Mouse (Mus musculus) liver, embryonic 13.5 days (tissue): ENCODE measurements around the gene Nutm1. TPM values are rescaled to one million over a fixed set of nuclear protein-coding genes. Genes with fewer than 3 reads are reported as not detected.

ENCODE experiments used
- ATAC-seq: fragments of 200-750 bp; cut with Nextera tagmentation; 2 replicates; pipeline ENCODE4 v1.8.0; 2017; ENCODE audit warnings: low read depth, mild to moderate bottlenecking, moderate number of reproducible peaks, moderate library complexity
- DNase-seq: peaks from one replicate; pipeline ENCODE4 v3.0.0; 2022
- H3K27ac ChIP-seq: fragments of 300-500 bp; sonication (generic); 2 replicates; pipeline ENCODE4 v1.5.1; 2015; ENCODE audit warnings: moderate library complexity, mild to moderate bottlenecking, inconsistent platforms
- H3K27me3 ChIP-seq: fragments of 300-500 bp; sonication (generic); 2 replicates; pipeline ENCODE4 v1.6.1; 2015; ENCODE audit warnings: mild to moderate bottlenecking, inconsistent platforms
- H3K36me3 ChIP-seq: fragments of 300-500 bp; sonication (generic); 2 replicates; pipeline ENCODE4 v1.6.1; 2015; ENCODE audit warnings: mild to moderate bottlenecking, inconsistent platforms
- H3K4me1 ChIP-seq: fragments of 300-500 bp; sonication (generic); replicated peaks from 2 replicates; pipeline ENCODE4 v1.6.1; 2015; ENCODE audit warnings: inconsistent platforms
- H3K4me2 ChIP-seq: fragments of 300-500 bp; sonication (generic); 2 replicates; pipeline ENCODE4 v1.6.1; 2015; ENCODE audit warnings: inconsistent platforms, mild to moderate bottlenecking, moderate library complexity
- H3K4me3 ChIP-seq: fragments of 300-500 bp; sonication (generic); replicated peaks from 2 replicates; pipeline ENCODE4 v1.5.1; 2015; ENCODE audit warnings: mild to moderate bottlenecking, inconsistent platforms
- H3K9ac ChIP-seq: fragments of 300-500 bp; sonication (generic); 2 replicates; pipeline ENCODE4 v1.6.1; 2015; ENCODE audit warnings: mild to moderate bottlenecking, inconsistent platforms
- H3K9me3 ChIP-seq: fragments of 300-500 bp; sonication (generic); replicated peaks from 2 replicates; pipeline ENCODE4 v1.6.1; 2016; ENCODE audit warnings: inconsistent platforms
- WGBS: fragments of 180-500 bp; shearing (Covaris S2); methylation state at CpG from one replicate; pipeline ENCODE4 v1.1.7; 2015; ENCODE audit not compliant: insufficient replicate concordance; 5-methylcytosine and 5-hydroxymethylcytosine counted together
- polyA plus RNA-seq: library from polyadenylated mRNA; unstranded; fragments of >200 nt; fragmentation: Nextera tagmentation; extraction: Ambion mirVana; gene quantifications from 2 replicates; pipeline ENCODE4 v1.2.1, GENCODE M21; 2015

Gene Nutm1
- polyA plus RNA-seq, 1 experiment from 2014 or later, result not detected

DNA sequence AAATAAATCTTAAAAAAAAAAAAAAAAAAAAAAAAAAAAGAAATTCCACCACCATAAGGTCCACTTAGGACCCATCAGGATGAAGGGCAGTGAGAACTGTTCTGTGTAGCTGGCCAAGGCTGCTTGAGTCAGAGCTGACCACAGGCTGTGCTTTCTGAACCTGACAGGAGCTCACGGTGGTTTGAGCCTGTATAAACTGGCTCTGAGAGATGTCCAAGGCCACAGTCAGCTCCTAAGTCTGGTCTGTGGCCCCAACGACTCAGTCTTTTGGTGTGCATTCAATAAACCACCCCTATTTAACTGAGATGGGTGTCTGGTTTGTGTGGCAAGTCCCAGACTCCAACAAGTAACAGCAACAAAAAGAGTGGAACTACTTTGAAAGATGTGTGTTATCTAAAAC lies 22.5 kb downstream of the Nutm1 start:
- no peak for ATAC-seq
- Histone ChIP-seq H3K27ac (no peak overlapping the region), H3K27me3 (peaks cover 13% of the 10 kb centered on the region), H3K36me3 (no peaks in the 10 kb centered on the region), H3K4me1 (peaks cover 24% of the 10 kb centered on the region), H3K4me2 (no peak overlapping the region), H3K9ac (no peak overlapping the region), H3K9me3 (no peaks in the 10 kb centered on the region), H3K4me3 (no peak overlapping the region)
- WGBS, result 71% methylated on average over 2 of the region's 2 CpGs
- no peak for DNase-seq

DNA sequence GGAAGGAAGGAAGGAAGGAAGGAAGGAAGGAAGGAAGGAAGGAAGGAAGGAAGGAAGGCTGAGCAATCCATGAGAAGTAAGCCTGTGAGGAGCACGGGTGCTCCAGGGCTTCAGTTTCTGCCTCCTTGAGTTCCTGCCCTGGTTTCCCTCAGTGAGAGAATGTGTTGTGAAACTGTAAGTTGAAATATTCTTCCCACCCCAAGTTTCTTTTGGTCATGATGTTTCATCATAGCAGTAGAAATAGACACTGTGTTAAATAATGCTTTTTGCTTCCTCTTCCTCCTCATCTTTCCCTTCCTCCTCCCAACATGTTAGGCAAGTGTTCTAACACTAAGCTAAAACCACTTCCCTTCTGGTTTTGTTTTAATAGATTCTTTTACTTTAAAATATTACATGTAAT lies 26.5 kb downstream of the Nutm1 start:
- Histone ChIP-seq H3K36me3 (no peaks in the 10 kb centered on the region), H3K9ac (no peak overlapping the region), H3K4me3 (no peak overlapping the region), H3K9me3 (no peaks in the 10 kb centered on the region), H3K27me3 (no peaks in the 10 kb centered on the region), H3K4me1 (no peaks in the 10 kb centered on the region), H3K4me2 (no peak overlapping the region), H3K27ac (no peak overlapping the region)
- no peak for ATAC-seq
- DNase-seq, result no peak
- WGBS, result 38% methylated on average over 1 of the region's 1 CpGs

DNA sequence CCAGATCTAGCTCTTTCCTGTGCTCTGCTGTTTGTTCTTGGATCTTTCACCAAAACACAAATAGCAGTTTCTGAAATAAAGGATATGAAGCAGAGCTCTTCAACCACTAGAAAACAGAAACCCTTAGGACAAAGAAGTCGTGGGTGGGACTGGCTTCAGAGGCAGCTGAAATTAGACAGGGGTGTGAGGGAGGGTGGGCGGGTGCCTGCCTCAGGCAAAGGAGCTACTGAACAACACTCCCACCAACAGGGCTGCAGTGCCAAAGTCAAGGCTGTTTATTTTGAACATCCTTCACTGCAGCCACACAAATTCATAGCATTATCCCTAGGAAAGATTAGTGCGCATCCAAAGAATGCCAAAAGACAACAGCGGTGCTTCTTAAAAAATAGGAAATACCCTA lies 34.7 kb downstream of the Nutm1 start:
- H3K4me1 ChIP-seq, result no peaks in the 10 kb centered on the region
- WGBS, result 64% methylated on average over 4 of the region's 4 CpGs

DNA sequence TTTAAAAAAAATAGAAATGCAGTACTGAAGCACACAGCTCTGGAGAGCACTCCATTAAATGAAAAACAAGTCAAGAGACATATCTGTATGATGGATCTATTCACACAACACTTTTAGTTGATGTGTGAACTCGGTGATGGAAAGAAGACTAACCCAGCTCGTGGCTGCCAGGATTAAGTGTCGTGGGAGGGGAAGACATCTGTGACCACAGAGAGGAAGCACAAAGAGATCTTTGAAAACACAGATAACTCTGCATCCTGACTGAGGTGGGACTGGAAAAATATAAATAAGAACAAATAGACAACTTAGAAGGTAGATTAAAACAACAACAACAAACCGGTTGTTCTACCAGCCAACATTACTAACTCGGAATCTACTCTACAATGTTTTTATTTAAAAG lies 36.5 kb downstream of the Nutm1 start:
- DNase-seq (no peak), ATAC-seq (no peak)
- Histone ChIP-seq H3K27me3 (no peaks in the 10 kb centered on the region), H3K27ac (no peak overlapping the region), H3K4me3 (no peak overlapping the region), H3K4me1 (no peaks in the 10 kb centered on the region), H3K9ac (no peak overlapping the region), H3K4me2 (no peak overlapping the region), H3K36me3 (no peaks in the 10 kb centered on the region), H3K9me3 (no peaks in the 10 kb centered on the region)
- 28% methylated on average over 5 of the region's 5 CpGs for WGBS

More for the DNA sequence above, 34.7 kb downstream of the Nutm1 start:
- Histone ChIP-seq H3K36me3 (no peaks in the 10 kb centered on the region), H3K9ac (no peak overlapping the region), H3K27me3 (no peaks in the 10 kb centered on the region), H3K9me3 (no peaks in the 10 kb centered on the region), H3K4me2 (no peak overlapping the region), H3K4me3 (no peak overlapping the region), H3K27ac (no peak overlapping the region)
- no peak for DNase-seq
- ATAC-seq, result no peak

DNA sequence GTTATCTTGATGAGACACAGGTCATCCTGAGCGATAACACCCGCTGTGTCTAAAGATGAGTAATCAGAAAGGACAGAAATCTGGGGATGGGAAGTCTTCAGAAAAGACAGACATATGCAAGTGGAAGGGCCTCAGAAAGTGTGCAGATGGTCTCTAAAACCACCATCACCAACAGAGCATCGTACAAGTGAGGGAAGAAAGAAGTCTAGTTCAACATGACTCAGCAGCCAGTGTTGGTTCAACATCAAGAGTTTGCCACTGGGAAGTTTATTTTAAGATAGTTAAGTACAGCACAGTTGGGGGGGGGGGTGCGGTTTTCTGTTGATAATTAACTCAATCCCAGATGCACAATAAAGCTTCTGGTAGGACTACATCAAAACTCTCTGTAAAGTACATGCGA lies 38.2 kb downstream of the Nutm1 start:
- H3K4me1 ChIP-seq, result no peaks in the 10 kb centered on the region

DNA sequence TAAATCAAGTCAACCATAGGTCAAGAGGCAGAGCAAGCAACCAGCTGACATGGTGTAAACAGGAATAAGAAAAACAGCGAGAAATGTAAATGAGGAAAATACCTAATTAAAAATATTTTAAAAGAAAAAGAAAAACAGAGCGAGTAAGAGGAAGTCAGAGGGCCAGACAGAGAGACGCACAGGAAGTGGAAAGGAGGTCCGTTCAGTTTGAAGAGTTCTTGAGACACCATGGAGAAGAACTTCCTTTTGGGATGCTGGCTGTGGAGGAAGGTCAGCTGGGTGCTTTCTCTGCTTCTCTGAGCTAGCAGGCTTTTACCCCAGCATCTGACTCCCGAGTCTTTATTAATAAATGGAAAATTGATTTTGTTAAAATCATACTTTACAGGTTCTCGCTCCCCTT lies 41.5 kb downstream of the Nutm1 start:
- H3K4me2 ChIP-seq, result no peak overlapping the region
- H3K27ac ChIP-seq, result no peak overlapping the region
- H3K27me3 ChIP-seq, result no peaks in the 10 kb centered on the region
- ATAC-seq (no peak), DNase-seq (no peak)
- H3K4me1 ChIP-seq, result no peaks in the 10 kb centered on the region
- 41% methylated on average over 6 of the region's 6 CpGs for WGBS
- no peaks in the 10 kb centered on the region for H3K36me3 ChIP-seq
- no peak overlapping the region for H3K4me3 ChIP-seq
- no peak overlapping the region for H3K9ac ChIP-seq
- no peaks in the 10 kb centered on the region for H3K9me3 ChIP-seq

More for the DNA sequence above, 38.2 kb downstream of the Nutm1 start:
- Histone ChIP-seq H3K4me2 (no peak overlapping the region), H3K9me3 (no peaks in the 10 kb centered on the region), H3K36me3 (no peaks in the 10 kb centered on the region), H3K27ac (no peak overlapping the region), H3K9ac (no peak overlapping the region), H3K27me3 (no peaks in the 10 kb centered on the region), H3K4me3 (no peak overlapping the region)
- WGBS, result 41% methylated on average over 5 of the region's 5 CpGs
- no peak for DNase-seq
- ATAC-seq, result no peak

DNA sequence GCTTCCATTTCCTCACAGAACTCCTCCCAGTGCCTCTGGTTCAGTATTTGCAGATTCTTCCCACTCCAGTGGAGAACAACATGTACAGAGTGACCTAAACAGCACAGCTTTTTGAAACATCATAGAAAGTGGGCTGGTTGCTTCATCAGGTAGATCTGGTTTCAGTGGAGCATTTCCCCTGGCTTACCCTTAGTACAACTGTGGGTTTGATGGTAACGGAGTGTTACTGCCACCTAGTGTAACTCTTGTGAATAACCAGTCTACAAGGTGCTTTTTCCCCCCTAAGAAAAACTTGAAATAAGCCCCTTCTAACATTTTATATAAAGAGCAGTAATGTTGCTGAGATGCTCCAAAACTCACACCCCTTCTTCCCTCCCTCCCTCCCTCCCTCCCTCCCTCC lies 43.1 kb downstream of the Nutm1 start:
- no peak for DNase-seq
- Histone ChIP-seq H3K27ac (no peak overlapping the region), H3K4me1 (no peaks in the 10 kb centered on the region), H3K4me3 (no peak overlapping the region), H3K27me3 (no peaks in the 10 kb centered on the region), H3K36me3 (no peaks in the 10 kb centered on the region), H3K9me3 (no peaks in the 10 kb centered on the region), H3K4me2 (no peak overlapping the region), H3K9ac (no peak overlapping the region)
- no peak for ATAC-seq
- 0% methylated on average over 1 of the region's 1 CpGs for WGBS

DNA sequence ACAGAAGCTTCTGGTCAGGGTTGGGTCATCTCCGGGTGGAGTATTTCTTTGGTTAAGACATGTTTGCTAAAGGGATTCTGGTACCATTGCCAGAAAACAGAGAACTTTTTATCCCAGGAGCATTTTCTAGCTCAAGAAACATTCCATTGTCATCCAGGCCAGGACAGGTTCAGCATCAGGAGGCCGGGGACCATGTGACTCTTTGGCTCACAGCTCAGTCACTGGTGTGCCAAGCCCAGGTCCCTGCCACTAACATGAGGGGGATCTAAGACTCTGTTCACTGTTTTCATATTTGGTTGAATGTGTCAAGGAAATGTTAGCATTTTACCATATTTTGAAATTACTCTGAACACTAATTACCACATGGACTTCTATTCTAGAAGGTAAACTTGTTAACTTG lies 48.4 kb downstream of the Nutm1 start:
- Histone ChIP-seq H3K4me2 (no peak overlapping the region), H3K9me3 (no peaks in the 10 kb centered on the region), H3K27me3 (no peaks in the 10 kb centered on the region), H3K4me3 (no peak overlapping the region), H3K36me3 (no peaks in the 10 kb centered on the region), H3K27ac (no peak overlapping the region), H3K9ac (no peak overlapping the region), H3K4me1 (no peaks in the 10 kb centered on the region)
- ATAC-seq (no peak), DNase-seq (no peak)
- 66% methylated on average over 2 of the region's 2 CpGs for WGBS

DNA sequence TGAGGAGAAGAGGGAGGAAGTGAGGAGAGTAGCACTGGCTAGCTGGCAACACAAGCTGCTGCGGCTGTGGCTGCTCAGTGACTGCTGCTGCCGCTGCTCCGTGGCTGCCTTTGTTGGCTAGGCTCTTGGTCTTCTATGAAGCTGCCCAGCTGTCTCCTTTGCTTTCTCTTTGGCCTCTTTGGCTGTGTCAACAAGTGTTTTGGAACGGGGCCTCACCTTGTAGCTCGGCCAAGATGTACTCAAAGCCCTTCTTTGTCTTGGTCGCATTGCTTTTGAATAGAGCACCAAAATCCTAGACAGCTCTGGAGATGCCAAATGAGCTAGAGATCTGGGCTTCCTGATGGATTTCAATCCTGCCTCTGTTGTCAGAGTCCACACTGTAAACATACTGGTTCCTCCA lies 48.9 kb downstream of the Nutm1 start:
- Histone ChIP-seq H3K9ac (no peak overlapping the region), H3K4me2 (no peak overlapping the region), H3K4me1 (no peaks in the 10 kb centered on the region), H3K27me3 (no peaks in the 10 kb centered on the region), H3K9me3 (no peaks in the 10 kb centered on the region), H3K4me3 (no peak overlapping the region), H3K27ac (no peak overlapping the region), H3K36me3 (no peaks in the 10 kb centered on the region)
- WGBS, result 57% methylated on average over 6 of the region's 6 CpGs
- DNase-seq (no peak), ATAC-seq (no peak)

DNA sequence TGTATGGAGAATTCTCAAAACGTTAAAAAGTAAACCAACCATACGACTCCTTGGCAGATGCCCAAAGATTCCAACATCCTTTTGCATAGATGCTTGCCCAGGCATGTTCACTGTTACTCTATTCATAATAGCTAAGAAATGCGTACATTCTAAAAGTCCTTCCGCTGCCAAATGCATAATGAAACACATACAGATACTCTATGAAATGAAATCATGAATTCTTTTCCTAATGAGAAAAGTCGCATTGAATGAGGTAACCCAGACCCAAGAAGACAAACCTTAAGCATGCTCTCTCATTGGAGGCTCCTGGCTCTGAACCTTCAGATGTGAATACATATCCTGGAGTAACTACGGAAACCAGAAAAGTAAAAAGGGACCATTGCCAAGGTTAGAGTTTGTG lies 56.0 kb downstream of the Nutm1 start:
- Histone ChIP-seq H3K9me3 (no peaks in the 10 kb centered on the region), H3K27ac (no peak overlapping the region), H3K4me3 (no peak overlapping the region), H3K4me2 (no peak overlapping the region), H3K9ac (no peak overlapping the region), H3K4me1 (no peaks in the 10 kb centered on the region), H3K27me3 (no peaks in the 10 kb centered on the region), H3K36me3 (no peaks in the 10 kb centered on the region)
- WGBS, result 60% methylated on average over 6 of the region's 6 CpGs
- DNase-seq, result no peak
- no peak for ATAC-seq

Other genes starting within 250 kb of the Nutm1 start
- not detected in 2 replicates for gene Olfr1310, start 246.6 kb downstream of the Nutm1 start, polyA plus RNA-seq
- not detected in 2 replicates for gene Olfr1311, start 234.9 kb downstream of the Nutm1 start, polyA plus RNA-seq
- not detected in 2 replicates for gene Olfr1312, start 209.1 kb downstream of the Nutm1 start, polyA plus RNA-seq
- not detected in 2 replicates for gene Olfr1313, start 181.4 kb downstream of the Nutm1 start, polyA plus RNA-seq
- gene Olfr1314, start 162.5 kb downstream of the Nutm1 start, polyA plus RNA-seq, result not detected in 2 replicates
- not detected in 2 replicates for gene Olfr1315-ps1, start 143.9 kb downstream of the Nutm1 start, polyA plus RNA-seq
- not detected in 2 replicates for gene Olfr1316, start 124.3 kb downstream of the Nutm1 start, polyA plus RNA-seq
- not detected in 2 replicates for gene Olfr1317, start 119.0 kb downstream of the Nutm1 start, polyA plus RNA-seq
- not detected in 2 replicates for gene Olfr1318, start 105.1 kb downstream of the Nutm1 start, polyA plus RNA-seq
- 2.7 and 2.8 TPM in 2 replicates for gene Lpcat4, start 19.8 kb downstream of the Nutm1 start, polyA plus RNA-seq
- 199 and 208 TPM in 2 replicates for gene Nop10, start 2.6 kb upstream of the Nutm1 start, polyA plus RNA-seq
- 3.6 and 3.9 TPM in 2 replicates for gene Slc12a6, start 6.5 kb upstream of the Nutm1 start, polyA plus RNA-seq
- not detected in 2 replicates for gene Gm21985, start 7.0 kb upstream of the Nutm1 start, polyA plus RNA-seq
- 48.0 and 50.9 TPM in 2 replicates for gene Emc4, start 108.7 kb upstream of the Nutm1 start, polyA plus RNA-seq
- gene Katnbl1, start 119.9 kb upstream of the Nutm1 start, polyA plus RNA-seq, result 21.8 and 29.3 TPM in 2 replicates
- gene Emc7, start 195.7 kb upstream of the Nutm1 start, polyA plus RNA-seq, result 16.0 and 16.7 TPM in 2 replicates
- gene Chrm5, start 221.5 kb upstream of the Nutm1 start, polyA plus RNA-seq, result not detected in 2 replicates
- 6.2 and 7.5 TPM in 2 replicates for gene Aven, start 233.7 kb upstream of the Nutm1 start, polyA plus RNA-seq